Mouse (Mus musculus): ENCODE results near the gene Cdc14b. TPM values are rescaled to one million over a fixed set of nuclear protein-coding genes. Genes with fewer than 3 reads are reported as not detected.
"Not testable (repeated sequence)": the region's sequence is repeated elsewhere in the genome, so short reads cannot be mapped to it uniquely, and the experiment has no call there.

The Cdc14b gene
- total RNA-seq, 2 experiments from 2014 or later: 5.9 to 7.5 TPM

- no peak for DNase-seq (ENCODE audit: low spot score)
Observed at GRCm38 (mm10) chr13:64273891-64274844, 922 bp downstream of the Cdc14b start.

- DNase-seq (ENCODE audit: low spot score): no peak
Observed at GRCm38 (mm10) chr13:64273352-64273751, 1.7 kb downstream of the Cdc14b start.

- DNase-seq (ENCODE audit: low spot score): no peak
Observed at GRCm38 (mm10) chr13:64268384-64268783, 6.7 kb downstream of the Cdc14b start.

- peak; percentile 63 for DNase-seq (ENCODE audit: low spot score)
Observed at GRCm38 (mm10) chr13:64267151-64267550, 7.9 kb downstream of the Cdc14b start.

GRCm38 (mm10) chr13:64264586-64264985 is 10.5 kb downstream of the Cdc14b start:
- no peak for DNase-seq (ENCODE audit: low spot score)

- DNase-seq (ENCODE audit: low spot score): no peak
Observed at GRCm38 (mm10) chr13:64259903-64260302, 15.2 kb downstream of the Cdc14b start.

- no peak for DNase-seq (ENCODE audit: low spot score)
Observed at GRCm38 (mm10) chr13:64258516-64258821, 16.6 kb downstream of the Cdc14b start.

- no peak for DNase-seq (ENCODE audit: low spot score)
Observed at GRCm38 (mm10) chr13:64257814-64258515, 17.1 kb downstream of the Cdc14b start.

GRCm38 (mm10) chr13:64257010-64257813 is 17.9 kb downstream of the Cdc14b start:
- DNase-seq (ENCODE audit: low spot score): no peak

GRCm38 (mm10) chr13:64254185-64254584 is 20.9 kb downstream of the Cdc14b start:
- not testable (repeated sequence) for DNase-seq (ENCODE audit: low spot score)

- DNase-seq (ENCODE audit: low spot score): no peak
Observed at GRCm38 (mm10) chr13:64253697-64254096, 21.4 kb downstream of the Cdc14b start.

GRCm38 (mm10) chr13:64252147-64252546 is 22.9 kb downstream of the Cdc14b start:
- no peak for DNase-seq (ENCODE audit: low spot score)

- peak; percentile 40 for DNase-seq (ENCODE audit: low spot score)
Observed at GRCm38 (mm10) chr13:64250363-64250762, 24.7 kb downstream of the Cdc14b start.

- peak; percentile 92 for DNase-seq (ENCODE audit: low spot score)
Observed at GRCm38 (mm10) chr13:64248775-64249524, 26.1 kb downstream of the Cdc14b start.

GRCm38 (mm10) chr13:64248161-64248774 is 26.8 kb downstream of the Cdc14b start:
- DNase-seq (ENCODE audit: low spot score): peak; percentile 72

- no peak for DNase-seq (ENCODE audit: low spot score)
Observed at GRCm38 (mm10) chr13:64246106-64246505, 29.0 kb downstream of the Cdc14b start.

- DNase-seq (ENCODE audit: low spot score): no peak
Observed at GRCm38 (mm10) chr13:64244685-64245261, 30.3 kb downstream of the Cdc14b start.

- no peak for DNase-seq (ENCODE audit: low spot score)
Observed at GRCm38 (mm10) chr13:64242721-64243120, 32.4 kb downstream of the Cdc14b start.

- no peak for DNase-seq (ENCODE audit: low spot score)
Observed at GRCm38 (mm10) chr13:64240626-64241025, 34.5 kb downstream of the Cdc14b start.

- DNase-seq (ENCODE audit: low spot score): no peak
Observed at GRCm38 (mm10) chr13:64237681-64238157, 37.4 kb downstream of the Cdc14b start.
